Mouse (Mus musculus) forebrain, embryonic 10.5 days (tissue): ENCODE results near the gene Olfr883. TPM values are rescaled to one million over a fixed set of nuclear protein-coding genes. Genes with fewer than 3 reads are reported as not detected.

Source experiments
- DNase-seq: peaks from one replicate; pipeline ENCODE4 v3.0.0-alpha.2; 2017; ENCODE audit warnings: low spot score; ENCODE audit errors: extremely low spot score
- H3K27ac ChIP-seq: fragments of 300-500 bp; sonication (generic); 2 replicates; pipeline ENCODE4 v1.5.1; 2016; ENCODE audit warnings: mild to moderate bottlenecking
- H3K27me3 ChIP-seq: fragments of 300-500 bp; sonication (generic); 2 replicates; pipeline ENCODE4 v1.6.1; 2016; ENCODE audit warnings: mild to moderate bottlenecking; ENCODE audit not compliant: poor library complexity, severe bottlenecking
- H3K36me3 ChIP-seq: fragments of 300-500 bp; sonication (generic); replicated peaks from 2 replicates; pipeline ENCODE4 v1.6.1; 2016; ENCODE audit warnings: mild to moderate bottlenecking, moderate library complexity
- H3K4me1 ChIP-seq: fragments of 300-500 bp; sonication (generic); 2 replicates; pipeline ENCODE4 v1.6.1; 2016
- H3K4me3 ChIP-seq: fragments of 300-500 bp; sonication (generic); 2 replicates; pipeline ENCODE4 v1.5.1; 2016; ENCODE audit warnings: mild to moderate bottlenecking, moderate library complexity
- H3K9me3 ChIP-seq: fragments of 300-500 bp; sonication (generic); 2 replicates; pipeline ENCODE4 v1.6.1; 2016; ENCODE audit warnings: mild to moderate bottlenecking, moderate library complexity
- WGBS: fragments of 180-500 bp; shearing (Covaris S2); methylation state at CpG from one replicate; pipeline ENCODE4 v1.1.7; 2016; 5-methylcytosine and 5-hydroxymethylcytosine counted together
- polyA plus RNA-seq: library from polyadenylated mRNA; unstranded; fragments of >200 nt; fragmentation: Nextera tagmentation; extraction: Ambion mirVana; gene quantifications from 2 replicates; pipeline ENCODE4 v1.2.1, GENCODE M21; 2016

The Olfr883 gene
- not detected in 2 replicates for polyA plus RNA-seq

- H3K4me3 ChIP-seq, result no peak within 1 kb of the TSS
- no peaks in the 10 kb centered on the region for H3K36me3 ChIP-seq
- no peaks in the 10 kb centered on the region for H3K9me3 ChIP-seq
- H3K27me3 ChIP-seq, result no peaks in the 10 kb centered on the region
- no peak within 1 kb of the TSS for H3K27ac ChIP-seq
- DNase-seq, result no peak
- WGBS, result 82% methylated on average over 1 of the region's 1 CpGs
- H3K4me1 ChIP-seq, result no peaks in the 10 kb centered on the region
Observed at GRCm38 (mm10) chr9:38025508-38025907, at the start of gene Olfr883. Gene Olfr883 (plus strand): TSS chr9:38025808.

DNA sequence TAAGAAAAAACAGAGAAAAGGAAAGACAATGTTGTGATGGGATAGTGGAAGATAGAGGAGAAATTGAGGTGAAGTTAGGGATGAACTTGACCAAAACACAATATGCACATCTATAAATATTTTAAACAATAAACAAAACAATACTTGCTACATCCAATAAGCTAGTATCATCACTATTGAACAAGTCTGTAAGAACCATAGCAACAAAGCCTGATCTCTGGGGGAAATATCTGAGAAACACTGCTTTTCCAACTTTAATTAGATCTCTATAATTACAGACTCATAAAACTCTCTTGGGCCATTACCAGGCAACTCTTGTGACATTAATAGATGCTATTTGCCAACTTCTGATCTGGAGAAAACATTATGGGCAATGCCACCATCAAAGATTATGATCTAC lies 34.1 kb upstream of the Olfr883 start, which contains the start of gene Olfr881:
TSS of gene Olfr881 (plus strand) at position 301 of the 400 bp plus-strand sequence.
- no peak for DNase-seq
- H3K4me1 ChIP-seq, result no peaks in the 10 kb centered on the region

DNA sequence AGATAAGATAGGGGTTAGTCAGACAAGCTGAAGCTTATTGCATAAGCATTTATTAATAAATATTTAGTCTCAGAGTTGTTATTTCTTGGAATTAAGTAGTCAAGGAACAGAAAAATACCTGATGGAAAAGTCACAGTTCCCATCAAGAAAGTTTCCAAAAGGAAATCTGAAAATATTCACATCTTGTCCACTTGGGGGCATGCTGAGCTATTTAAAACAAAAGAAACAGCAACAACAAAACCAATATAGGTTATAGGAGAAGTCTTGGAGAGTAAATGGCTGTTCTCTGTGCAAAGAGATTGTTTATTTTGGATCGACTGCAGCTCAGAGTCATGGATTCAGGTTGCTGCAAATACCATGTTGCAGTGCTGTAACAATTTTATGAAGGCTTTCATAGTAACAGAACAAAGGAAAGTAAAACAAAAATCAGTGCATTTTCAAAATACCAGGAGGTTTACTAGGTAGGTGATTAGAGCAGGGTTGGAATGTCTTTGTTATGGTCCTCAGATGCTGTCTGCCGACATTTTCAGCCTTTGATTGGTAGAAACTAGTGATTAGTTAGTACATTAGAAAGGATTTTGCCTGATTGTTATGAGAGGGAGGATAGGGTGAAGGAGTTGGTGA lies 26.9 kb upstream of the Olfr883 start:
- H3K9me3 ChIP-seq, result no peaks in the 10 kb centered on the region
- no peaks in the 10 kb centered on the region for H3K4me1 ChIP-seq
- H3K36me3 ChIP-seq, result no peaks in the 10 kb centered on the region
- H3K27me3 ChIP-seq, result no peaks in the 10 kb centered on the region
- WGBS, result 62% methylated on average over 2 of the region's 2 CpGs
- no peak overlapping the region for H3K27ac ChIP-seq
- no peak overlapping the region for H3K4me3 ChIP-seq
- no peak for DNase-seq

More for the DNA sequence above, 34.1 kb upstream of the Olfr883 start, which contains the start of gene Olfr881:
- Histone ChIP-seq H3K27ac (no peak within 1 kb of the TSS), H3K4me3 (no peak within 1 kb of the TSS), H3K9me3 (no peaks in the 10 kb centered on the region), H3K36me3 (no peaks in the 10 kb centered on the region), H3K27me3 (no peaks in the 10 kb centered on the region)

DNA sequence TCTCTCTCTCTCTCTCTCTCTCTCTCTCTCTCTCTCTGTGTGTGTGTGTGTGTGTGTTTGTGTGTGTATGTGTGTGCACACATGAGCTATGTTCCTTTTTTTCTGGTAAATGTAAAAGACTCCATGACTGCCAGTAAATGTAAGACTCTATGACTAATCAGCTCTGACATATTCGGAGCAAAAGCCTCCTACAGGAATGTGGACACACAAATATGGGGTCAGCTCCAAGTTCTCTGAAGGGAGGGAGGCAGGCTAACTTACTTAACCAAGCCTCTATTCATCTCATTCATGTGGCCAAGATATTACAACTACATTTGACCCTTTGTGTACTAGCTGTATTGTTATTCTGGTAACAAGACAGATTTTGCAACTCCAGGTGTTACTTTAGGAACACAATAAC lies 25.6 kb upstream of the Olfr883 start:
- H3K9me3 ChIP-seq, result no peaks in the 10 kb centered on the region
- no peak overlapping the region for H3K27ac ChIP-seq
- H3K27me3 ChIP-seq, result no peaks in the 10 kb centered on the region
- H3K4me3 ChIP-seq, result no peak overlapping the region
- DNase-seq, result no peak
- no peaks in the 10 kb centered on the region for H3K4me1 ChIP-seq
- 80% methylated on average over 1 of the region's 1 CpGs for WGBS
- no peaks in the 10 kb centered on the region for H3K36me3 ChIP-seq

DNA sequence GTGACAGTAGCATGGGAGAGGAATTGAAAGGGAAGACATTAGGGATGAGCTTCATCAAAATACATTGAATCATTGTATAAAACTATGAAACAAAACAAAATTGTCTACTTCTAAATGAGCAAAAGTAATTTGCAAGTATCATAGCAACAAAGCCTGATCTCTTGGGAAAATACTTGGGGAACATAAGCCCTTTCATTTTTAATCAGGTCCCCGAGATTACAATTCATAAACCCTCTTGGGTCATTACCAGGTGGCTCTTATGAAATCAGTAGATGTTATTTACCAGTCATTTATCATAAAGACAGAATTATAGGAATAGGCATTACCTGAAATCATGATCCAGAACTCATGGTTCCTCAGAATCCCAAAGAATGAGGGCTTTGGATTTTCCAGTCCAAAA lies 20.6 kb downstream of the Olfr883 start, which contains the start of gene Olfr884:
TSS of gene Olfr884 (plus strand) at position 301 of the 400 bp plus-strand sequence.
- Histone ChIP-seq H3K36me3 (no peaks in the 10 kb centered on the region), H3K27ac (no peak within 1 kb of the TSS), H3K9me3 (no peaks in the 10 kb centered on the region), H3K4me3 (no peak within 1 kb of the TSS), H3K27me3 (no peaks in the 10 kb centered on the region), H3K4me1 (no peaks in the 10 kb centered on the region)
- 87% methylated on average over 1 of the region's 1 CpGs for WGBS
- no peak for DNase-seq

GRCm38 (mm10) chr9:38061022-38061421 lies 35.4 kb downstream of the Olfr883 start, which contains the start of gene Olfr885:
Gene Olfr885 (plus strand): TSS chr9:38061322.
- Histone ChIP-seq H3K27me3 (no peaks in the 10 kb centered on the region), H3K36me3 (no peaks in the 10 kb centered on the region), H3K9me3 (no peaks in the 10 kb centered on the region), H3K4me1 (no peaks in the 10 kb centered on the region), H3K4me3 (no peak within 1 kb of the TSS), H3K27ac (no peak within 1 kb of the TSS)
- no peak for DNase-seq
- 95% methylated on average over 3 of the region's 3 CpGs for WGBS

Other genes starting within 250 kb of the Olfr883 start
- gene Olfr876, start 222.8 kb upstream of the Olfr883 start, polyA plus RNA-seq, result not detected in 2 replicates
- not detected in 2 replicates for gene Olfr877, start 171.5 kb upstream of the Olfr883 start, polyA plus RNA-seq
- not detected in 2 replicates for gene Olfr145, start 129.1 kb upstream of the Olfr883 start, polyA plus RNA-seq
- gene Olfr878, start 108.0 kb upstream of the Olfr883 start, polyA plus RNA-seq, result not detected in 2 replicates
- not detected in 2 replicates for gene Olfr881, start 34.0 kb upstream of the Olfr883 start, polyA plus RNA-seq
- gene Olfr884, start 20.7 kb downstream of the Olfr883 start, polyA plus RNA-seq, result not detected in 2 replicates
- gene Olfr885, start 35.5 kb downstream of the Olfr883 start, polyA plus RNA-seq, result not detected in 2 replicates
- gene Olfr887, start 58.3 kb downstream of the Olfr883 start, polyA plus RNA-seq, result not detected in 2 replicates
- gene Olfr888, start 82.3 kb downstream of the Olfr883 start, polyA plus RNA-seq, result not detected in 2 replicates
- 0.16 and 0.19 TPM in 2 replicates for gene Olfr889, start 89.4 kb downstream of the Olfr883 start, polyA plus RNA-seq
- not detected in 2 replicates for gene Olfr890, start 116.7 kb downstream of the Olfr883 start, polyA plus RNA-seq
- not detected in 2 replicates for gene Olfr891, start 155.0 kb downstream of the Olfr883 start, polyA plus RNA-seq
- gene Olfr893, start 182.6 kb downstream of the Olfr883 start, polyA plus RNA-seq, result not detected in 2 replicates
- gene Olfr894, start 192.2 kb downstream of the Olfr883 start, polyA plus RNA-seq, result not detected in 2 replicates
- gene Olfr143, start 227.0 kb downstream of the Olfr883 start, polyA plus RNA-seq, result not detected in 2 replicates
- gene Olfr895, start 242.0 kb downstream of the Olfr883 start, polyA plus RNA-seq, result not detected in 2 replicates